Mouse (Mus musculus) gastrocnemius, postnatal 25 days (tissue): Measurements from ENCODE around the gene Atrip. TPM values are rescaled to one million over a fixed set of nuclear protein-coding genes. Genes with fewer than 3 reads are reported as not detected.

Source experiments
- DNase-seq: peaks from one replicate; pipeline ENCODE4 v3.0.0; 2022
- total RNA-seq, 2 experiments: library from RNA; stranded (reverse); gene quantifications; 1 replicate in 1 of 2; 2 replicates in 1 of 2; pipeline ENCODE4 v1.2.3; 2021

Gene Atrip
- total RNA-seq, 2 experiments from 2014 or later = 7.9 to 8.4 TPM

DNA sequence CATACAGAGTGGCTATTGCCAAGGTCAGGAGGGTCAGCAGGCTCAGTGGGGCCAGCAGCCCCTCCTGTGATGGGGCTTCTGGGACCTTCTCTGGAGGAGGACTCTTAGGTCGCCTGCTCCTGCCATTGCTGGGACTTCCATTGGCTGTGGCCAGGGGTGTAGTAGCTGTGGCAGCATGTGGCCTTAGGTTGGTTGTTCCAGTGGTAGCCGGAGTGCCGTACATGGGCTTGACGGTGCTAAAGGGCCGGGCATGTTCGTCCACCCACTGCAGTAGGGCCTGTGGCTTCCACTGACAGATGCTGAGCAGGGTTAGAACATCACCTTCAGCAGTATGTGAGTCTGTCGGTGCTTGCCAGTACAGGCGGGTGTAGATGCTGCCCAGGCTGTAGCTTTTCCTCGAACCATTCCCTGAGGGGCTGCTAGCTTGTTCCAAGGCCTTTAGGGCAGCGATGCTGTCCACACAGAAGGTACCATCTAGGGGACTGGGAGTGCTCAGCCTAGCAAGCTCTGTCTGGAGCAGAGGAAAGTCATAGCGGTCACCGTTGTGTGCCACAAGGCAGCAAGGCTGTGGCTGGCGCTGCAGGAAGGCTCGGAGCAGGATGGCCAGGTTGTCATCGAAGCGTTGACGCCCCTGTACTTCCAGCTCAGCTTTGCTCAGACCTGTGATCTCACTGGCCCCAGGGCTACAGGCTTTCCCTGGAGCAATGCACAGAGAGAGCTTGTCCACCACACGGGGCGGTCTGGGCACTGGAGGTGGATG is 15.7 kb downstream of the Atrip start:
- no peak for DNase-seq

DNA sequence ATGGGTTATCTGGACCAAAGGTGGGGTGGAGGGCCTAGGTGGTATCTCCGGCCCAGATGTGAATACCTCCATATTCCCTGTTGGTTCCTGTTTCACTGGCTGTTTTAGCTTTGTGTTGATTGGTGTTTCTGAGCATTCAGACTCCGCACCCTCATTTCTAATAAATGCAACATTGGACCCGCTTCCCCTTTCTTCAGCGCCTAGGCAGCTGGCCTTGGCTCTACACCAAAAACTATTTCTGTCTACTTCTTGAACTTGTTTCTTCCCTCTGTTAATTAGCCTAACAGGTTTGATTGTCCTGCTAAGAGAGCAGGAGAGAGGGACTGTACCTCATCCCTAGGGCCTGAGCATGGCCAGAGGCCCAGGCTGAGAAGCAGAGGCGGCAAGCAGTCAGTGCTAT is 16.4 kb downstream of the Atrip start:
- DNase-seq = no peak

- no peak for DNase-seq
Measured at GRCm38 (mm10) chr9:109056916-109057315, 17.0 kb downstream of the Atrip start.

- no peak for DNase-seq
Measured at GRCm38 (mm10) chr9:109056081-109056690, 17.7 kb downstream of the Atrip start.

- DNase-seq = no peak
Measured at GRCm38 (mm10) chr9:109055271-109056030, 18.5 kb downstream of the Atrip start.

DNA sequence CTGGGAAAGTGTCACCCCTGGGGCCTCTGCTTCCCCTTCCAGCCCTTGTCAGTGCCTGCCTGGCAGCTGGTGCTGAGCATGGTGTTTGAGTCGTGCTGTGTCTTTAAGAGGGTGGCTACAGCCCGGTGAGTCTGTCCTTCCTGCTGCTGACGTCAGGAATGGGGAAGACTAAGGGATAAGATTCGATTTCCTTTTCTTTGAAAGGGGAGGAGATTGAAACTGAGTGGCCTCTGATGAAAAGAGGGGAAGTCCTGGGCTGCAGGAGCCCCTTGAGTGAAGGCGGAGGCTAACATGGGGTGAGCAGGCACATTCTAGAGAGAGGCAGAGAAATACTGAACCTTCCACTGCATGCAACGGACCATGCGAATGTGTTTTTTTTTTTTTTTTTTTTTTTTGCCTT is 19.2 kb downstream of the Atrip start:
- peak; percentile 59 for DNase-seq

DNA sequence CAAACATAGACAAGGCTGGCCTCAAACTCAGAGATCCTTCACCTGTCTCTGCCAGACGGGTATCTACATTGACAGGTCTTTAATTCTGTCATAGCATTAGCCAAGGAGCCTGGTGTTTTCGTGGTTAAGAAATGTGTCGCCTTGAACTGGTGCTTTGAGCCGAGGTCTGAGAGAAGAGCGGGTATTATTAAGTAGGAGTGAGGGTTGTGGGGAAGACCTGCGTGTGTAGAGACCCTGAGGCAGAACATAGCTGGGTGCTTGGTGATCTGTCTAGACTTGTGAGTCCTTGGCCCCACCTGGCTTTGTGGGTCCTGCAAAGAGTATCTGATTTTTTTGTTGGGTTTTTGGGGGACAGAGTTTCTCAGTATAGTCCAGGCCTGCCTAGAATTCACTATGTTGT is 20.1 kb downstream of the Atrip start:
- no peak for DNase-seq

GRCm38 (mm10) chr9:109053366-109053765 is 20.6 kb downstream of the Atrip start:
- DNase-seq = no peak

DNA sequence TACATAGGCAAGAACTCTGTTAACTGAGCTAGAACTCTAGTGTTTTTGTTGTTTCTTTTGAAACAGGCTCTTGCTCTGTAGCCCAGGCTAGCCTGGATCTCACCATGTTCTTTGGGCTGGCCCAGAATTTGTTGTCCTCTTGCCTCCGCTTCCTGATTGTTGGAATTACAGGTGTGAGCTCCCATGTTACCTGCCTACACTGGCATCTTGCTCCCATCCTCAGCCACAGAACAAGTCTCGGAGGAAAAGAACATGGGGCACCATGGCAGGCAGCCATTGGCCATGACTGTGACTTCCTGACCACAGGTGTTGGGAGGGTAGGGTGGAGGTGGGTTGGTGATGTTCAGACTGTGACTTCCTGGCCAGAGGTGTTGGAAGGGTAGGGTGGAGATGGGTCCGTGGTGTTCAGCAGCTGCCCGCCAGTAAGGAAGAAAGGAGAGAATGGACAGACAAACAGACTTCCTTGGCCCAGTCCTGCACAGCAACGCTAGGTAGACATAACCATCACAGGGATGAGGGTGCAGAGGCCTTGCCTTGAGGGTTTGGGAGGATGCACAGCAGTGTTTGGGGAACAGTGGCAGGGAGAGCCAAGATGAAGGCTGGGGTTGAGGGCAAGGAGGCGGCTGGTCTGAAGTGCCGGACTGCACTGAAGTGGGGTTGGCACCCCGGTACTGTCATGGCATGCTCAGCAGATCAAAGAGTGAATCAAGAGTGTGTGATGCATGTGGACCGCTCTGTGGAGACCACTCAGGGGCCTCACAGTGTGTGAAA is 21.2 kb downstream of the Atrip start:
- no peak for DNase-seq

GRCm38 (mm10) chr9:109051651-109052489 is 22.1 kb downstream of the Atrip start:
- DNase-seq = peak; percentile 4

DNA sequence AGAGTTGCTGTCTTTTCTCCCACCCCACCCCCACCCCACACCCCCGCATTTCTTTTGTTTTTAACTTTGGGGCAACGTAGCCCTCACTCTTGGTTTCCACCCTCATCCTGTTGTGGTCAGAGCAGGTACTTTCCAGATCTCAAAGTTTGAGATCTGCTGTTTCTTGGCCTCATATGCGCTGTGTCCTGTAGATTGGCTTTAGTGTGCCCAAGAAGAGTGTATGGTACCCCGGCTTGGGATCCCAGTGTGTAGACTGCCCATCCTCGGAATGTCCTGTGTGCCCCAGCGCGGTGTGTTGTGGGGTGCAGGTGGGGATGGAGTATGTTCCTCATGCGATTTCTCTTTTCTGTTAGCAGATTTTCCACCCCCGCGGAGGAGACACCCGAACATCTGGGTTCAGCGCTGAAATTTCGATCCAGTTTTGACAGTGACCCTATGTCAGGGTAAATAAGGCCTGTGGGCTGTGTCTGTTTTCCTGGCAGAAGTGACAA is 22.9 kb downstream of the Atrip start:
- peak; percentile 5 for DNase-seq

GRCm38 (mm10) chr9:109050674-109050997 is 23.3 kb downstream of the Atrip start:
- no peak for DNase-seq

DNA sequence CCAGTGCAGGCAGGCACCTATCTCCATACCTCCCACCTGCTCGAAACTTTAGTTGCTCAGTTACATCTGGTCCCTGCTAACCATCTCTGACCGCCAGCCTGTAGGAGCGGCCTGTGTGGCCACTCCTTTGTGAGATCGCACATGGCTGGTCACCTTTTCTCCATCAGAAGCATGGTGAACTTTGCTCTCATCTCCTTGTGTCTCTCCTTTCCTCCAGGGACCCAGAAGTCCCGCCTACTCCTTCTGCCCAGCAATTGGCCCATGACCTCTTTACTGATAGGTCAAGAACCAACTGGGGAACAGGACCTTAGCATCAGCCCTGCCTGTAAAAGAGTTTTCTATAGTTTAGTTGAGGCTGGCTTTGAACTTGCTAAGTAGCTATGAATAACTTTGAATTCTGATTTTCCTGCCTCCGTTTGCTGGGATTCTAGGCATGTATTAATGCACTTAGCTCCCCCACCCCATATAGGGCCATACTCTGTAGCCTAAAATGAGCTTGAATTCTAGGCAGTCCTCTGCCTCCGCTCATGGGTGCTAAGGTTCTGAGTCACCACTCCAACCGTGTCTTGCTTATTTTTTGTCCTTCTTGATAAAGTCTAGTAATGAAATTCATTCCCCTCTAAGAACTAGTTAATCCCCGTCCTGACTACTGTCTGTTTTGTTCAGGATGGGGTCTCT is 23.8 kb downstream of the Atrip start:
- DNase-seq = peak; percentile 4

DNA sequence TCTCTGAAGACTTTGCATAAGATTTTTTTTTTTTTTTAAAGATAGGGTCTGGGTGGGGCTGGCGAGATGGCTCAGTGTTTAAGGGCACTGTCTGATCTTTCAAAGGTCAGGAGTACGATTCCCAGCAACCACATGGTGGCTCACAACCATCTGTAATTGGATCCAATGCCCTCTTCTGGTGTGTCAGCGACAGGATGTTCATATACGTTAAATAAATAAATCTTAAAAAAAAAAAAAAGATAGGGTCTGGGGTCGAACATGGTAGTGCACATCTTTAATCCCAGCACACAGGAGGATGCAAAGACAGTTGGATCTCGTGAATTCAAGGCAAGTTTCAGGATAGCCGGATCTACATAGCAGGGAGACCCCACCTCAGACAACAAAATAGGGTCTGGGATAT is 24.6 kb downstream of the Atrip start:
- no peak for DNase-seq

- DNase-seq = peak; percentile 30
Measured at GRCm38 (mm10) chr9:109046306-109046705, 27.6 kb downstream of the Atrip start.

- no peak for DNase-seq
Measured at GRCm38 (mm10) chr9:109041351-109041750, 32.6 kb downstream of the Atrip start.

GRCm38 (mm10) chr9:109040906-109041305 is 33.0 kb downstream of the Atrip start:
- no peak for DNase-seq

DNA sequence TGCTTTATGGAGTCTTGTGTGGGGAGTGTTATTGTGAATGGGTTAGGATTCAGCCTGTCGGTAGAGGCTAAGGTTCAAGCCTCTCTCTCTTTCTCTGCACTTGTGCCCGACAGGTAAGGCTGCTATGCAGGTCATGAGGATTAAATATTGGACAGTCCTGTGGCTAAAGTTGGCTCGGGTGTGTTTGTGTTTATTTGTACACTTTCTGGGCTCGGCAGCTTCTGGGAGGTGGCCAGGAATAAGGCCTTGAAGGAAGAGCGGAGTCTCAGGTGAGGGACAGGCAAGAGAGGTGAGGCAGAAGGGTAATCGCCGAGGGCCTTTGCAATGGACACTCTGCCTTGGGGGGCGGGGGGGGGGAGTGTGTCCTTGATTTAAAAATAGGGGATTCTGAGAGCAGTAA is 33.7 kb downstream of the Atrip start:
- DNase-seq = no peak

GRCm38 (mm10) chr9:109039681-109040080 is 34.2 kb downstream of the Atrip start:
- no peak for DNase-seq

DNA sequence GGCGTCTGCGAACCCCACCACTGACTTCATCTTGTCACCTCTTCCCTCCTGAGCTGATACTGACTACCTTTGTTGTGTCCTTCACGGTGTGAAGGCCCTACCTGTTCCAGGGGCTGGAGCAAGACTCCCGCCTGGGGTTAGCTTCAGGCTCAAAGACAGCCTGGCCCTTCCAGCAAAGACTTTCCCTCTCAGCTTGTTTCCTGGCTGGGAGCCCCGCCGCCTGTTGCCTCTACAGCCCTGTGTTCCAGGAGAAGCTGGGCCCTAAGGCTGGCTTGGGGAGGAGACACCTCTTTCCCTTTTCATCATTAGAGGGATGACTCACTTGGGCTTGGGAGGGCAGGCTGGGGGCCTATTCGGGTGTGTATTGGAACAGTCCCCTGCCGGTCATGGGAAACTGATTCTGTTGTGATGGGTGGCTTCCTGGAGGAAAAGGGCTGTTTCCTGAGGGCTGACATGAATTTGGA is 35.0 kb downstream of the Atrip start:
- DNase-seq = peak; percentile 70
